Mouse (Mus musculus) gastrocnemius, adult 2 months (tissue): Measurements from ENCODE around the gene Afmid. TPM values are rescaled to one million over a fixed set of nuclear protein-coding genes. Genes with fewer than 3 reads are reported as not detected.

Experiments used
- DNase-seq: peaks from one replicate; pipeline ENCODE4 v3.0.0; 2022
- H3K27ac ChIP-seq: fragments of 200-600 bp; 2 replicates; pipeline ENCODE4 v1.8.1; 2022; ENCODE audit warnings: mild to moderate bottlenecking
- H3K4me3 ChIP-seq: fragments of 200-600 bp; 2 replicates; pipeline ENCODE4 v1.8.1; 2022; ENCODE audit warnings: mild to moderate bottlenecking, moderate library complexity
- CTCF ChIP-seq: fragments of 200-600 bp; IDR thresholded peaks from 2 replicates; pipeline ENCODE4 v1.8.1; 2022; ENCODE audit warnings: antibody characterized with exemption, mild to moderate bottlenecking, moderate library complexity
- intact Hi-C: fragments of 180-260 bp; cut with DNase I; formaldehyde crosslinking; loops from one replicate; pipeline ENCODE4 v1.15.1; 2025
- long read RNA-seq, 2 experiments: library from polyadenylated mRNA; stranded (forward); transcript quantifications; one replicate each; pipeline ENCODE4 v2.0.0; 2021
- total RNA-seq, 2 experiments: library from RNA; stranded (reverse); gene quantifications; 2 replicates each; pipeline ENCODE4 v1.2.3; 2021

The Afmid gene
- total RNA-seq = 1 to 10 TPM; 3.1 to 3.3 TPM
- long read RNA-seq, experiment 1, partial matches to known transcripts = 1 of 4 reads
- long read RNA-seq, experiment 1, other reads (novel, unspliced or antisense) = 3 of 4 reads
- long read RNA-seq, experiment 2, partial matches to known transcripts = 1 of 4 reads
- long read RNA-seq, experiment 2, other reads (novel, unspliced or antisense) = 3 of 4 reads

GRCm38 (mm10) chr11:117825333-117826101, at the start of gene Afmid, which contains the start of gene Tk1:
TSS of gene Afmid (plus strand) at chr11:117825924.
TSS of gene Tk1 (minus strand) at chr11:117826092.
- TF ChIP-seq CTCF = no peak

GRCm38 (mm10) chr11:117776085-117776792, 49.5 kb upstream of the Afmid start:
- H3K27ac ChIP-seq = no peak overlapping the region
- H3K4me3 ChIP-seq = no peak overlapping the region
- no peak for DNase-seq
- TF ChIP-seq CTCF = no peak
- intact Hi-C loops = no loop called here

More at GRCm38 (mm10) chr11:117825333-117826101, at the start of gene Afmid, which contains the start of gene Tk1:
- peak; percentile 73 for DNase-seq
- peak within 1 kb of the TSS; percentile 67 for H3K27ac ChIP-seq
- intact Hi-C loops = loop anchor here (2.0 kb wide), 1 partner anchor 117 kb away; no protein-coding TSS in a partner anchor
- H3K4me3 ChIP-seq = peak within 1 kb of the TSS; percentile 57

- intact Hi-C loops = no loop called here
- H3K27ac ChIP-seq = no peak overlapping the region
These were observed 48.6 kb upstream of the Afmid start for GRCm38 (mm10) chr11:117777111-117777510.

GRCm38 (mm10) chr11:117778031-117778430, 47.7 kb upstream of the Afmid start:
- Histone ChIP-seq H3K4me3 (no peak overlapping the region), H3K27ac (peak overlapping the region; percentile 84)
- DNase-seq = peak; percentile 58
- no peak for TF ChIP-seq CTCF
- intact Hi-C loops = no loop called here

More at GRCm38 (mm10) chr11:117777111-117777510, 48.6 kb upstream of the Afmid start:
- no peak for TF ChIP-seq CTCF
- no peak for DNase-seq
- no peak overlapping the region for H3K4me3 ChIP-seq

- peak; percentile 44 for DNase-seq
- no peak for TF ChIP-seq CTCF
- intact Hi-C loops = no loop called here
- Histone ChIP-seq H3K27ac (peak overlapping the region; percentile 84), H3K4me3 (peak overlapping the region; percentile 81)
These were observed 46.8 kb upstream of the Afmid start for GRCm38 (mm10) chr11:117778851-117779433.

GRCm38 (mm10) chr11:117779434-117780198, 46.1 kb upstream of the Afmid start:
- intact Hi-C loops = no loop called here
- DNase-seq = peak; percentile 76
- TF ChIP-seq CTCF = no peak
- H3K4me3 ChIP-seq = peak overlapping the region; percentile 81
- peak overlapping the region; percentile 84 for H3K27ac ChIP-seq

GRCm38 (mm10) chr11:117780199-117780515, 45.6 kb upstream of the Afmid start:
- Histone ChIP-seq H3K4me3 (peak overlapping the region; percentile 81), H3K27ac (peak overlapping the region; percentile 84)
- no peak for DNase-seq
- intact Hi-C loops = no loop called here
- no peak for TF ChIP-seq CTCF

- Histone ChIP-seq H3K27ac (peak overlapping the region; percentile 84), H3K4me3 (peak overlapping the region; percentile 81)
- DNase-seq = peak; percentile 90
- TF ChIP-seq CTCF = peak; percentile 15; the same call in 1 of the 2 replicates
- intact Hi-C loops = no loop called here
These were observed 45.1 kb upstream of the Afmid start for GRCm38 (mm10) chr11:117780582-117781111.

- intact Hi-C loops = no loop called here
- peak; percentile 87 for DNase-seq
- Histone ChIP-seq H3K4me3 (peak overlapping the region; percentile 81), H3K27ac (peak overlapping the region; percentile 84)
- no peak for TF ChIP-seq CTCF
These were observed 44.4 kb upstream of the Afmid start for GRCm38 (mm10) chr11:117781199-117781821.

- DNase-seq = peak; percentile 54
- Histone ChIP-seq H3K4me3 (peak within 1 kb of the TSS; percentile 81), H3K27ac (peak within 1 kb of the TSS; percentile 84)
- no peak for TF ChIP-seq CTCF
- intact Hi-C loops = no loop called here
These were observed 43.6 kb upstream of the Afmid start, which contains the start of the genes Tmc8 and Tmc6 for GRCm38 (mm10) chr11:117781993-117782704. TSS of gene Tmc8 (plus strand) at chr11:117782076. TSS of gene Tmc6 (minus strand) at chr11:117782198.

GRCm38 (mm10) chr11:117782705-117783034, 43.1 kb upstream of the Afmid start:
- TF ChIP-seq CTCF = no peak
- H3K27ac ChIP-seq = peak overlapping the region; percentile 84
- intact Hi-C loops = no loop called here
- H3K4me3 ChIP-seq = peak overlapping the region; percentile 81
- no peak for DNase-seq
